Mouse (Mus musculus) heart, postnatal 25 days (tissue): ENCODE results near the gene Col13a1. TPM values are rescaled to one million over a fixed set of nuclear protein-coding genes. Genes with fewer than 3 reads are reported as not detected.

ENCODE experiments used
- DNase-seq: peaks from one replicate; pipeline ENCODE4 v3.0.0; 2022; ENCODE audit warnings: low spot score
- intact Hi-C: fragments of 180-260 bp; cut with DNase I; formaldehyde crosslinking; loops from one replicate; pipeline ENCODE4 v1.15.1; 2025
- total RNA-seq, 2 experiments: library from RNA; stranded (reverse); gene quantifications; 2 replicates each; pipeline ENCODE4 v1.2.3; 2021

Col13a1 gene
- total RNA-seq, 2 experiments from 2014 or later = 0.78 to 0.86 TPM

DNA sequence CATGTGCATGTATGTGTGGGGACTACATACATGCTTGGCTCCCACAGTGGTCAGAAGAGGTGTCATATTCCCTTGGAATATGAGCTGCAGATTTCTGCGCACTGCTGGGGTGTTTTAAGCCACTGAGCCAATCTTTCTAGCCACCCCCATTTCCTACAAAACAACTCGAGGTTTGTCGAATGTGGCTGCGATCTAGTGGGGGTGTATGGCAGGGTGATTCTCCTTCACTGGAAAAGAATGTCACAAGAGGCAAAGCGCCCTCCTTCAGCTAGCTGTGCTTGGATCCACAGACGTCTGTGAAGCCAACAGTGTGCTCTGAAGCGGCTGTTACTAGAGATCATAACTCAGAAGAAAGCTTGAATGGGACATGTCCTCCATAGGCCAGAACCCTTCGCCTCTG is 141.6 kb downstream of the Col13a1 start:
- intact Hi-C loops = loop anchor here (10.0 kb wide), 1 partner anchor 338 kb away; no protein-coding TSS in a partner anchor
- no peak for DNase-seq

- intact Hi-C loops = loop anchor here (10.0 kb wide), 1 partner anchor 341 kb away; no protein-coding TSS in a partner anchor
- no peak for DNase-seq
These were observed 144.6 kb downstream of the Col13a1 start for GRCm38 (mm10) chr10:61834288-61834687.

DNA sequence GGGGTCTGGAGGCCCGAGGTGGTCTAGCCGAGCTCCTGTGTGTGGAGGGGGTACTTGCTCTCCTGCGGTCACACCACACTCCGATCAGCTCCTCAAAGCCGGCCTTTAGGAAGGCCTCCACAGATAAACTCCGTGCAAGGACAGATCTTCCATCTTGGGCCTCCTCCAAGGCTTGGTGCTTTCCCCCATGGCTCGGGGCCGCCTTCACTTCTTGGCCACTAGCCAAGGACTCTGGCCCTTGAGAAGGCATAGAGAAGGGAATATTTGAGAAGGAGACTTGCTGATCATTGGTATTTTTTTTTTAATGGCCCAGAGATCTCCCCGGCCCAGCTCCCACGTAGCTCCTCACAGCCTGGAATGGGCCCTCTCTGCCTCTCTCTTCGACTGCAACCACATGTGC is 146.2 kb downstream of the Col13a1 start:
- DNase-seq = no peak
- intact Hi-C loops = loop anchor here (10.0 kb wide), 1 partner anchor 342 kb away; no protein-coding TSS in a partner anchor

GRCm38 (mm10) chr10:61831741-61832140 is 147.2 kb downstream of the Col13a1 start:
- intact Hi-C loops = loop anchor here (10.0 kb wide), 1 partner anchor 343 kb away; no protein-coding TSS in a partner anchor
- DNase-seq = no peak

DNA sequence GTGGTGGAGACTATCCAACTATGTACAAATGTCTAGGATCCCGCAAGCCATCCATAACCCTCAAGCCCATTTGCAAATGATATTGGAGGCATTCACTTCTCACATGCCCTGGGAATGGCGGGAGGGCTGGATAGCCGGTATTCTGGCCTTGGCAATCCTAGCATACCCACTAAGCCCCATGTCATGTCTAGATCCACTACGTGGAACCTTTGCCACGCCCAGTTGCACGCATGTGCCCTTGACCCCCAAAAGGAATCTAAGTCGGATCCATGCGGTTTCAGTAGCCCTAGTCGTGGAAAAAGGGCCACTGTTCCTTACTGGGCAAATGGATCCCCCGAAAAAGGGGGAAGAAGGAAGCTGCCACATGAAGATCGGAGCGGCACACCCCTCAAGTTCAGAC is 147.7 kb downstream of the Col13a1 start:
- no peak for DNase-seq
- intact Hi-C loops = loop anchor here (10.0 kb wide), 1 partner anchor 344 kb away; no protein-coding TSS in a partner anchor

DNA sequence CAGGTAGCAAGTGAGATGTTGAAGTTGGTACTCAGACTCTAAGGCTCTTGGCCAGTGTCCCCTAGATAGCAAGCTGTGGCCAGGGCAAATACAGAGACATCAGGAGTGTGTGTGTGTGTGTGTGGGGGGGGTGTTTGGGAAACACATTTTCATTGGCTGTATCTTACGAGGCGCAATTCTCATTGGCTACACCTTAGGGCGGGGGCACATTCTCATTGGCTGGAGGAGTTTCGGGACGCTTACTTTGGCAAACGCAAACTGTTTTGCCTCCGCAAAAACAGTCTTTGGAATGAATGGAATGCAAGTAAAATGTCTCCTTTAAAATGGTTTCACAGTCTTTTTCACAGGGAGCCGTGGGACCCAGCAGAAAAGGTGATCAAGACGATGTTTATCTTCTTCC is 148.1 kb downstream of the Col13a1 start:
- intact Hi-C loops = loop anchor here (10.0 kb wide), 1 partner anchor 344 kb away; no protein-coding TSS in a partner anchor
- no peak for DNase-seq

- no peak for DNase-seq
- intact Hi-C loops = no loop called here
These were observed 149.9 kb downstream of the Col13a1 start for GRCm38 (mm10) chr10:61829046-61829445.

DNA sequence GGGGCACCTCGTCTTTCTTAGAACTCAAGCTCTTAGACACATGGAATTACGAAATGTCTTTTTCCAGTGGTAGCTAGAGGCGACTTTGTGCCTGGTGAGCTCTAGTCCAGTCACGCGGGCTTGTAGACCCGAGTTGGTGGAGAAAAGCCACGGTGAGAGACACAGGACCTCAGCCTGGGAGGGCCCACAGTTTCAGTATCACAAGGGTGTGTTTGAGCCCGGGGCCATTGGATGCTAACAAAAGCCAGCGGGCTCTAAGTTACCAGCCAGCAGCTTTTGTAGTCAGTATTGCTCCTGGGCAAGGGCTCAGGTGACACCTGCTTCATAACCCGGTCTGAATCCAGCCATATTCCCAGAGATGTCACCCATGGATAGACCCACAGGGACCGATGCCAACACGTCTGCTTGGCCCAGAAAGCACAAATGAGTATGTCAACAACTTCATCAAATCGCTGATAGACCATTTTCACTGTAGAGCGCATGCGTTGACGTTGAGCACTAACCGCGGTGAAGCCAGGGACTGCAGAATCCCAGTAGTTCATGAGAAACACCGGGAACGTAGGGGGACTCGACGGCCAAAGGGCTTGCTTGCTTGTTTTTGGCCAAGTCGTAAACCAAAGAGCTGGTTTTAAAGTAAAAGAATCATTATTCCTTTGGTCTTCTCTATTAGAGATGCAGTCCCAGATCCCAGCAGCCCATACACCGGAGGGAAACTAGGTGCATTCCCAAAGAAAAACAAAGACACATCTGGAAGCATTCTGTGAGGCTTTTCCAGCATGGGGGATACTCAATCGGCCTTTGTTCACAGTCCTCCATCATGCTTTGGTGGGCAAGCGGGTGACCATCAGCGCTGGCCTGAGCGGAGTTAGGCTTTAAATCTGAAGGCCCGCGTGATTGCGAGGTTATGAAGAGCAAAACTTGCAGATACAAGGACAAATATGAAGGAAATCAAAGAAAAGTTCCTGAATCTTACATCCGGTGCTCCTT is 150.7 kb downstream of the Col13a1 start:
- DNase-seq = no peak
- intact Hi-C loops = no loop called here

DNA sequence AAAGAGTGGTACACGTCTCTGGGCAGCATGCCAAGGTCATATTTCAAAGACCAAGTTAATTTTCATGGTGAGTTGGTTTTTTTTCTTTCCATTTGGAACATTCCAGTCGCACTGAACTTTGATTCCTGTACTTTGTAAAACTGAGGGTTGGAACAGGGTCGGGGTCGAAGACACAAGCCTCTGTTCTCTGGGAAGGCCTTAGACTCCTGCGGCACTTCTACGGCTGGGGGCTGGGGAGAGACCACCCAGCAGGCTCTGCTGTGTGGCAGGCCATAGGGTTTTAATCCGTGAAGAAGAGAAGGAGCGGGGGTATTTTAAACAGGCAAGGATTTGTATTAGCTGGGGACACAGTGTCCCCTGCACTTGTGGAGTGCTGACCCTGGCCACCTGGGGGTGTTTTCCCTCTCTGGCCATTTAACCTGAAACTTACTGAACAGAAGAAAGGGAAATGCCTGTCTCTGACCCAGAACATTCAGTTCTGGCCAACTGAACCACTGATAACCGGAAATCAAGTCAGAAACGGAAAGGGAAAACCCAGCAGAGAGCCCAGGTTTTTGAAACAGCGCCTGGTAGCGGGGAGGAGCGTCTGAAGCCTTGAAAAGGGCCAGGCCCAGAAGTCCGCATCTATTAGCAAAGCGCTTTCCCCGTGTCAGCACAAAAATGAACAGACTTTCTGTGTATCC is 152.0 kb downstream of the Col13a1 start:
- DNase-seq = no peak
- intact Hi-C loops = no loop called here

DNA sequence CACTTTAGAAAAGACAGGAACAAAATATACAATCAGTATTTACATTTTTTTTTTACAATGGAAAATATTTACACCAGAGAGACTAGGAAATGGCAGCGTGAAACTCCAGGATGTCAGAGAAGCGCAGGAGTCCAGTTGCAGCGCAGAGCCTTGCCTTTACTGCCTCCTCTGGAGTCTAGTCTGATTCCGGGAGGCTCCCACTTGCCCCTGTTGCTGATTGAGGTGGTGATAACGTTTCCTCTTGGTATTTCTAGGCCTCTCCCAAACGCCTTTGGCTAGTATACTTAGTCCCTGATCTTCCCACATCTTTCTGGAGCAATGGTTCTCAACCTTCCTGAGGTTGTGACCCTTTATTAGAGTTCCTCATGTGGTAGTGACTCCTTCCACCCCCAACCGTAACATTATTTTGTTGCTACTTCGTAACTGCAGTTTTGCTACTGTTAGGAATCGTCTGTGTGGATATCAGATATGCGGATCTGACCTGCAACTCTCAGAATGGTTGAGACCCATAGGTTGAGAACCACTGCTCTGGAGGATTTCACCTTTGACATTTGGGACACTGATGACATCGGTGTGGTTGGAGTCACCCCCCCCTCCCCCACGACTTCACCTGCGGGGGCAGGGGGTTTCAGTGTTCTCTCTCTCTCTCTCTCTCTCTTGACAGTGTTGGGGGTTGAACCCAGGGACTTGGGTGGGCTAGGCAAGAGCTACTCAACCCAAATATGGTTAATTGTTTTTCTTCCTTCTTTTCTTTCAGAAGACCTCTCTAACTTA is 152.7 kb downstream of the Col13a1 start:
- DNase-seq = no peak

DNA sequence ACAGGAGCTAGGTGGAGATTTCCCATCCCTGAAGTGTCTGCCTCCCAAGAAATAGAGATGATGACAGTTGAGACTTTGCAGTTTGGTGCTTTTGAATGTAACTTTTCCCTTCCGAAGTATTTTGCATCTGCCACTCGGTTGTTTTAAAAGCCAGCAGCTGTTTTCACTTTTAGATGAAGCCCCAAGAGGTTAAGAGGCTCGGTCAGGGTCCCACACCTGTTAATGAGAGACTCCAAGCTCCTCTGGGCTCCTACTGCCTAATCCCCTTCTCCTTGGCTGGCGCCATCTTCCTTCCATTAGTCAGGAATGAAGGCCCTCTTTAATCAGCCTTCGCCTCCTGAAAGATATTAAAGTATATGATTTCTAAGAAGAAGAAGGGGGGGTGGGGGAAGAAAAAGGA is 153.4 kb downstream of the Col13a1 start:
- intact Hi-C loops = no loop called here
- DNase-seq = no peak

More for the DNA sequence above, 152.7 kb downstream of the Col13a1 start:
- intact Hi-C loops = no loop called here

DNA sequence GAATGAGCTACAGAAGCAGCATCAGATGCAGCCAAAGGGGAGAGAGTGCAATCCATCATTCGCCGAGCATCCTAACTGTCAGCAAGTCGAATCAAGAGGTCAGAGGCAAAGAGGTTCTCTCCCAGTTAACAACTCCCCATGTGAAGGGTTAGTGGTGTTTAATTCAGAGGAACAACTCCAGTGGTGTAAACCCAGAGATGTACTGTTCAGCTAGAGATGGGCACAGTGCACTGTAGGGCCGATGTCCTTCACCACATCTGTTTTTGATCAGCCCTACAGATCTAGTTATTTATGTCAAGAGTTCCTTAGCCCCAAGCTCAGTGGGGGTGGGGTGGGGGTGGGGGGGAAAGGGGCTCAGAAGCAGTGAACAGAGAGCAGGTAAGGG is 155.2 kb downstream of the Col13a1 start:
- intact Hi-C loops = no loop called here
- DNase-seq = no peak

DNA sequence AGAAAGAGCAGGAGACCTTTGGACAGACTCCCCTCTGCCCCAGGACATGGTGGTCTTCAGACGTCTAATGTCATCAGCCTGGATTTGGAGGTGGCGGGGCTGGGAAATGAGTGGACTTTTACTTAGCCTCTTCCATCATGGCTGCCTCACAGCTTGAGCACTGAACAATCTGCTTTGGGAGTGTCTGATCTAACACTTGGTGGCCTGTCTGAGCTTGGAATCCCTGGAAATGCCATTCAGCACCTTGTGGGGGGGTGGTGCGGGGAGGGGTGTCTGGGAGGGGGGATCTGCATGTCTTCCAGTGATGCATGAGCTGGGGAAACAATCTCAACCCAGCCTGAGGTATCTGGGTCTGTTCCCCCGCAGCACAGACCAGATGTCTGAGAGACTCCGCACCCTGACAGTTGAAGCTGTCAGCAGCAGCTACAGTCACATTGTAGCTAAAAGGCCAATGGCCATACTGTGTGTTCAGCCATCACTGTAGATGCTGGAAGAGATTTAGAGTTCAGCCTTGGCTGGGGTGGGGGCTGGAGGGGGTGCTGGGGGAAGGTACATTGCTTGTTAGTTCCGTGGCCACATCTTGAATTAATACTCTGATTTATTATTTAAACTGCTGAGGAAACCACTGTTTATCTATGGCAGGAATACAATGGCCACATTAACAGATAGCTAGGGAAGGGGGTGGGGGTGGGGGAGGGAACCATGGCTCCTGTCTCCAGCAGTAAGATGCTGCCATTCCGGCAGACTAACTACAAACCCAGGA is 155.8 kb downstream of the Col13a1 start:
- intact Hi-C loops = no loop called here
- no peak for DNase-seq

DNA sequence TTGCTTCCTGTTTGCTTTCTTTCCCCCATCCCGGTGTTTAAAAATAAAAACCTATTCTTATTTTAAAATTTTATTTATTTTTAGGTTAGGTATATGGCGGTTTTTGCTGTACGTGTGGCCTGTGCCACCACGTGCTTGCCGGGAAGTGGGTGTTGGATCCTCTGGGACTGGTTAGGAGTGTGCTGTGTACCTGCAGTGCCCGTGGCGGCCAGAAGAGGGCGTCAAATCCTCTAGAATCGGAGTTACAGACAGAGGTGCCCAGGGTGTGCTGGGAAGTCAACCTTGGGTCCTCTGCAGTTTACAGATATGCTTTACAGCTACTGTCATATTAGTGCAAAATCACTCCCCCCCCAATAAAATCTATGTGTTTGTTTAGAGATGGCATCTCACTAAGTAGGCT is 158.9 kb downstream of the Col13a1 start:
- no peak for DNase-seq
- intact Hi-C loops = no loop called here

DNA sequence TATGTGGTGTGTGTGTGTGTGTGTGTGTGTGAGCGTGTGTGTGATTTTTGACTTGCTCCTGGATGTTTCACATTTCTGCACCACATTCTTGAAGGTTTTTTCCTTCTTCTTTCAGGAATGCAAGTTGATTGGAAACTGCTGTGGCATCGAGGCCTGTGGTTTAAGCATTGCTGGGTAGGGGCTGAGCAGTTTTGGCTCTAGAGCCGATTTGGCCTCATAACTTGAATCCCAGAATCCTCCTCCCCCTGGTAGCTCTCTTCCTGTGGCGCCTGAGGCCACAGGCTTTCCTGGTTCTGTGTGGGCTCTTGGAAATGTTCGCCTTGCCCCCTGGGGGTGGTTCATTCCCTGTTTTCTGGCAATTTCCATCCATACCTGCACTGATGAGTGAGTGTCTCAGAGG is 166.9 kb downstream of the Col13a1 start:
- intact Hi-C loops = no loop called here
- no peak for DNase-seq

DNA sequence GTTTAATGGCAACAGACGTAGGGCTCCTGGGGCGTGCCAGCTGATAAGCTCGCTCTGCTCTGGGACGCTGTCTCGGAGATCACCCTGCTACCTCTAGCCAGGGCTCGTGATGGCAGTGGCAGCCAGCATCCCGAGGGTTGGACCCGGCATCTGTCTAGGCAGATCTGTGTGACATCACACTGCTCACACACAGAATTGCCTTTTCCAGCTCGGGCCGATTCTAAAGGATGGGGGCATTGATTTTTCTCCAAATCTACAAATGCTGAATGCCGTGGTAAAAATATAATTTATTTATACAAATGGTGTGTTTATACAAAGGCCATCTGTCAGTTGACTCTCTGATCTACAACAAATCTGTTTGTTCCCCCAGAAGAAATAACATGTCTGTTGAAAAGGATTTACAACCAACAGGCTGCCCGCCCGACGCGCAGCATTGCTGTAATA is 180.8 kb downstream of the Col13a1 start:
- DNase-seq = no peak
- intact Hi-C loops = no loop called here

DNA sequence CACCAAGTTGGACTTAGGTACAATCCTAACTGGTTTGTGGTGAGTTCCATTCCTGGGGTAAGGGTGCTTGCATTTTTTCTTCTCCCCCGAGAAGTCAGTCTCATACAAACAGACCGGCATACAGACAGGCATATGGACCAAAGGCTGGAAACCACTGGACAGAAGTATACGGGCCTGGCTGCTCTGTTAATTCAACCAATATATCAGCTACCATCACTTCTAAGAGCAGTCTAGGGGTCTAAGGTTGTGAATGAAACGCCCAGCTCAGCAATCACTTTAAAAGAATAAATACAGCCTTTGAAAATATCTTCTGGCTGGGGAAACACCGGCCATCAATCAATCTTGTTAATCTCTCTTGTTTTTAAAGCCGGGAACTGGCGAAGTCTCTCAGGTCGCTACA is 183.4 kb downstream of the Col13a1 start:
- intact Hi-C loops = no loop called here
- no peak for DNase-seq

GRCm38 (mm10) chr10:61794971-61795370 is 183.9 kb downstream of the Col13a1 start:
- DNase-seq = no peak
- intact Hi-C loops = no loop called here

DNA sequence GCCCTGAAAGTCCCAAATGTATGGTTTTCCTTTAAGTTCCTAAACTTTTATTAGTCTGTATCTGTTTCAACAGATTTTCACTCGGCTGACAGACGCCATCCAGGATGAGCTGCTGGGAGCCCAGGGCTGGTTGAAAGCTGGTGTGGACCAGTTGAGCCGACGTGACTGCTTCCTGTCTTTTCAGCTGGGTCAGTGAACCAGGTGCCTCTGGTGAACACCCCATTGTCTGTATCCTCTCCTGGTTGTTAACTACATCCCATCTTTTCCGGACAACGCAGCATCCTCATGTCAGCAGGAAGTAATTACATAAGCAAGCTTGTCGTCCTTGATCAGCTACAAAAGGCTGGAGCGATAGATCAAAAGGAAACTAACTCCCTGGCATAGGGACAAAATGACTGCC is 185.9 kb downstream of the Col13a1 start:
- no peak for DNase-seq
- intact Hi-C loops = no loop called here
